Mouse (Mus musculus) hematopoietic stem cell, adult 5-6 weeks (primary cell): ENCODE measurements around the gene Agpat2. TPM values are rescaled to one million over a fixed set of nuclear protein-coding genes. Genes with fewer than 3 reads are reported as not detected.

Experiments used
- ATAC-seq, 2 experiments: fragments of 125-278 bp in 1 of 2; replicated peaks in 1 of 2; 2 replicates each; pipeline ENCODE4 v1.8.0; 2016 to 2017; ENCODE audit warnings: inconsistent platforms in 2 of 2, mild to moderate bottlenecking in 2 of 2, moderate number of reproducible peaks in 2 of 2, low read depth in 1 of 2, moderate TSS enrichment in 1 of 2; ENCODE audit not compliant: low FRiP score in 2 of 2, poor library complexity in 2 of 2, severe bottlenecking in 2 of 2, insufficient read depth in 1 of 2, low TSS enrichment in 1 of 2
- total RNA-seq: library from RNA; stranded (forward); fragments of 172-1452, 232-1000 nt; gene quantifications from 2 replicates; pipeline ENCODE4 v1.2.3, GENCODE M21; 2017

The Agpat2 gene
- total RNA-seq, 1 experiment from 2014 or later: 49.6 TPM

GRCm38 (mm10) chr2:26628792-26629437, 24.7 kb upstream of the Agpat2 start:
- peak; percentile 22 to 50 for ATAC-seq

- peak in 1 of 2 experiments; percentile 11; a peak in 1 of 4 replicates for ATAC-seq
Observed at GRCm38 (mm10) chr2:26627921-26628739, 23.9 kb upstream of the Agpat2 start, which contains the start of gene Fam69b. Fam69b (plus strand) TSS chr2:26628457.

- no peak for ATAC-seq
Observed at GRCm38 (mm10) chr2:26626081-26626480, 21.9 kb upstream of the Agpat2 start.

GRCm38 (mm10) chr2:26625419-26625818, 21.2 kb upstream of the Agpat2 start:
- ATAC-seq: peak; percentile 55 to 64

GRCm38 (mm10) chr2:26622984-26623383, 18.8 kb upstream of the Agpat2 start:
- ATAC-seq: peak; percentile 39 to 76

GRCm38 (mm10) chr2:26621246-26621645, 17.0 kb upstream of the Agpat2 start:
- ATAC-seq: no peak

GRCm38 (mm10) chr2:26617928-26618327, 13.7 kb upstream of the Agpat2 start:
- ATAC-seq: no peak

GRCm38 (mm10) chr2:26617331-26617730, 13.1 kb upstream of the Agpat2 start:
- ATAC-seq: no peak

GRCm38 (mm10) chr2:26615459-26616124, 11.4 kb upstream of the Agpat2 start:
- no peak for ATAC-seq

- no peak for ATAC-seq
Observed at GRCm38 (mm10) chr2:26614903-26615302, 10.7 kb upstream of the Agpat2 start.

GRCm38 (mm10) chr2:26611896-26612295, 7.7 kb upstream of the Agpat2 start:
- no peak for ATAC-seq

- no peak for ATAC-seq
Observed at GRCm38 (mm10) chr2:26611054-26611453, 6.8 kb upstream of the Agpat2 start.

GRCm38 (mm10) chr2:26610526-26610925, 6.3 kb upstream of the Agpat2 start:
- ATAC-seq: no peak

GRCm38 (mm10) chr2:26609261-26609661, 5.0 kb upstream of the Agpat2 start:
- ATAC-seq: no peak

GRCm38 (mm10) chr2:26608781-26609180, 4.6 kb upstream of the Agpat2 start:
- ATAC-seq: no peak

GRCm38 (mm10) chr2:26607056-26607910, 3.1 kb upstream of the Agpat2 start:
- ATAC-seq: no peak

- ATAC-seq: 0 out of 4 replicates have a peak, but pooled peaks have one; percentile 18 to 23
Observed at GRCm38 (mm10) chr2:26606579-26606978, 2.4 kb upstream of the Agpat2 start.
